Mouse (Mus musculus) small intestine, adult 2 months (tissue): Measurements from ENCODE around the gene Kng1.

Experiments
- CTCF ChIP-seq: fragments of 200-500 bp; IDR thresholded peaks from 2 replicates; pipeline ENCODE4 v1.5.1; 2012; ENCODE audit warnings: low read depth, mild to moderate bottlenecking, control low read depth, inconsistent platforms, low read length, moderate library complexity, mixed read lengths; ENCODE audit not compliant: insufficient replicate concordance, insufficient read length; ENCODE audit errors: extremely low read depth
- POLR2A ChIP-seq: fragments of 200-500 bp; IDR thresholded peaks from 2 replicates; pipeline ENCODE4 v1.6.1; 2012; ENCODE audit warnings: low read depth, mild to moderate bottlenecking, control low read depth, inconsistent platforms, low read length, moderate library complexity

- no peak for TF ChIP-seq CTCF
- no peak for TF ChIP-seq POLR2A
Observed at GRCm38 (mm10) chr16:23112348-23112747, 54.7 kb downstream of the Kng1 start.
